Mouse (Mus musculus): Measurements from ENCODE around the gene Trim66.
A peak's percentile ranks its signal among the peaks of the same experiment; 100 is the strongest.

The Trim66 gene

DNA sequence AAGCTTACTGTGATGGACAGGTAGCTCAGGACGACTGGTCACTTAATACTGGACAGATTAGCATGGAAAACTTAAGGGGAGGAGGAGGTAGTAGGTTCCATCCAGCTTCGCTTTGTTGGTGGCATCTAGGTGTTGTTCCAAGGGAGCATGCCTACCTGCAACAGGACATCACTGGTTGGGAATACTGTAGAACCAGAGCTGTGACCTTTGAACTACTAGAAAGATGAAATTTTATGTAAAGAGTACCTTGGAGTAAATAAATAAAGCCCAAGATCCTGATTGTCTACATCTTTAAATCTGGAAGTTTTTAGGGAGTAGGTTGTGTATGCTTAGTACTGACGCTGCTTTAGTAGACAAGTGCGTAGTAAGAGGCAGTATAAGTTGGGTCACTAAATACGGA is 14.2 kb upstream of the Trim66 start:
- DNase-seq (ENCODE audit: low read depth, low spot score), result no peak

DNA sequence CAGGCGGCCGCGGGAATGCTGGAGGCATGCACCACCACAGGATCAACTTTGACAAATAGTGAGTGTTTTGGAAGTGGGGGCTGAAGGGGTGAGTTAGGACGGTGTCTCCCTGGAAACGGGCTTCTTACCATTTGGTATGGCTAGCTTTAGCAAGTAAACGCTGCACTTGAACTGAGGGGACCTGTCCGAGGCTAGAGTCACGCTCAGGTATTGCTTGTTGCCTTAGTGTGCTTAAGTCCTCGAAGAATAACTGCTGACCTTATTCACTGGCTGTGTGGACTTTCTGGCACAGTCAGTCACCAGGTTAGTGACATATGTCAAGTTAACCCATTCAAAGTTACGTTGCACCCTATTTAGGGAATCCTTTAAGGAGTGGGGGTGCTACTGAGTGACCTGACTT is 12.0 kb upstream of the Trim66 start:
- DNase-seq (ENCODE audit: low read depth, low spot score), result peak; percentile 14

DNA sequence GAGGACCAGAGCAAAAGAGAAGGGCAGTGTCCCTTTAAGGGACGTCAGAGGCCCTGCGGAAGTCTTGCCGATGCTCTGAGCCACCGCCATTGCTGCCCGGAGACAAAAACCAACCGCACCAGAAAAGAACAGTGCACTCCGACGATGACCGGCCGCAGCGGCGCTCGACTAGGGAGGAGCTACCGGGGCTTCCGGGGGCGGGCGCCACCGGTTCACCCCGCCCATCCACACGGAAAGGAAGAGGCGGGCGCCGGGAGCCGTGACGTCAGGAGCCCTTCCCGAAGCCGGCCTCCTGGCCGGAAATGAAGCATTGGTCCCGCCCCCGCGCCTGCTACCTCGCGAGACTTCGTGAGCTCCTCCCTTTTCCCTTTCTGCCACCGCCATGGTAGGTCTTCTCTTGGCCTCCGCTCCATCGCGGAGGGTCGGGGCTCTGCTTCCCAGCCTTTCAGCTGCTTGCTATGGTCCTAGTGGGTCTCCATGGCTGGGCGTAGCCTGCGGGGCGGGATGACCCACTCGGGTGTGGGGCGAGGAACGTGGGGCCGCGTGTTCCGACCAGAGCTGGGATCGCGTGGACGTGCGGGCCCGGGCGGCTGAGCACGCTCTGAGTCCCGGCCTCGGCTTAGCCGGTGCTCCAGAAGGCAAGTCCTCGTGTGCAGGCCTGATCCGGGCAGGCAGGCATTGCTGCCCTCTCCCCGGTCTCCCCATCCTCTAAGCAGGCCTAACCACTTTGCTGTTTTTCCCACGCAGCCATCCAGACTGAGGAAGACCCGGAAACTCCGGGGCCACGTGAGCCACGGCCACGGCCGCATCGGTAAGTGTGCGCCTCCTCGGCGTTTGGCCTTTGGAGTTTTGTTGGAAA is 11.1 kb upstream of the Trim66 start, which contains the start of gene Rpl27a:
Gene Rpl27a, plus strand, starts transcription at position 310 of the 859 bp plus-strand sequence.
- DNase-seq (ENCODE audit: low read depth, low spot score), result peak; percentile 98

- DNase-seq (ENCODE audit: low read depth, low spot score), result no peak
These were observed 10.2 kb upstream of the Trim66 start for GRCm38 (mm10) chr7:109518036-109518681.

DNA sequence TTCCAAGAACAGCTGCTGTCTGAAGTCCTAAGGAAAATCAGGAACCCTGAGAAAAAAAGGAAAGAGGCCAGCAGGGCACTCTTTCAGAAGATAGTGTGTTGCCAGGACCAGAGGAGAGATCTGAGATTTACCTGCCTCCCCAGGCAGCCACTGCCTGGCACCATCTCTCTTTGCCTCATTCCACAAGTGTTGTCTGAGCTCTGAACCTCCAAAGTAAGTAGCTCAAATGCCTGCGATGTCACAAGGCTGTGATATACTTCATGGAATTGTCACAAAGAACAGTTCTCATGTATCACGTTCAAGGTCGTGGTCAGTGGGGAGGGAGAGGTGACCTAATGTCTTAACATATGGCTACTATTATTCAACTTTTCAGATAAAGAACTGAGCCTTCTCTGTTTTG is 8.6 kb upstream of the Trim66 start:
- DNase-seq (ENCODE audit: low read depth, low spot score), result no peak

DNA sequence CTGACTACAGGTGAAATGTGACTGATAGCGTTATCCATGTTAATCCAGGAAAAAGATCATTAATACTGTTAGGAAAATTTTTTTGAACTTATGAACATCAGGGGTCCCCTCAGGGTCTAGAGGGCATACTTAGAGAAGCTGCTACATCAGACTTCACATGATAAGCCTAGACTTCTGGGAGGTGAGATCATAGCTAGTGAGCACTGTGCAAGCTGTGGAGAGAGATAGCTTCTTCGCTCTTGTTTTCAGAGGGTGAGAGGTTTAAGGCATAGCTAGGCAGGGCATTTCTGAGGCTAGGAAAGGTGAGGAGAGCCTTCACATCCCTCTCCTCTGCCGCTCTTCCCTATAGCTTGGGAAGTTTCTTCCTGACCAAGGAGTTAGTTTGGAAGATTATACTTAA is 3.9 kb upstream of the Trim66 start:
- DNase-seq (ENCODE audit: low read depth, low spot score), result no peak

DNA sequence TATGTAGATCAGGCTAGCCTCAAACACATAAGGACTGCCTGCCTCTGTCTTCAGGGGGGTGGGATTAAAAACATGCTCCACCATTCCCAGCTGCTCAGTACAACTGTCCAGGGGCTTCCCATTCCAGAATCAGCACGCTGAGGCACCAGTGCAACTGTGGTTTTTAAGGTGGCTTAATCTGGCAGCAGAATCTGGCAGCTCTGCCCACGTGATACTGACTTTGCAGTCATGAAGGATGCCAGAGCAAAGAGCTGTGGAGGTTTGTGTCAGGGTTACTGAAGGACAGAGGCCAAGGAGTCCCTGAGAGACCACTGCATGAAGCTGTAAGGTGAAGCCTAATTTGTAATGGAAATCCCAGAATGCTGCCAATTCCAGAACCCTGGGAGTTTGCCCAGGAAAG is 2.9 kb upstream of the Trim66 start:
- DNase-seq (ENCODE audit: low read depth, low spot score), result peak; percentile 16

DNA sequence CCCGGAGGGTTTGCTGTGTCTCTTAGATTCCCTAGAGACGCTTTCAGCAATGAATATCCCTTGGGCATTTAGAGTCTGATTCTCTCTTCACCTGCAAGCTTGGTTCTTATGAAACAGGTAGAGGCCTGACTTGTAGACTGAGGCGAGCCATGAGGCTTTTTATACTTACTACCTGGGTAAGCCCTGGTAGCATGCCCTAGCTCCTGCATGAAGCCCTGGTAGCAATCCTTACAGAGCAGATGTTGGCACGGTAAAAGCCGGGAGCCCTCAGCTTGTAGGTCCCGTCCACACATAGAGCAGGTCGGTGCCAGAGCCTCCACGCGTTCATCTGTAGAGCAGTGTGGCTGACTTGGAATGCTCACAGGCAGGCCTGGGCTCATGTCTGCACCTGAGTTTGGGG is 362 bp downstream of the Trim66 start:
- no peak for DNase-seq (ENCODE audit: low read depth, low spot score)

DNA sequence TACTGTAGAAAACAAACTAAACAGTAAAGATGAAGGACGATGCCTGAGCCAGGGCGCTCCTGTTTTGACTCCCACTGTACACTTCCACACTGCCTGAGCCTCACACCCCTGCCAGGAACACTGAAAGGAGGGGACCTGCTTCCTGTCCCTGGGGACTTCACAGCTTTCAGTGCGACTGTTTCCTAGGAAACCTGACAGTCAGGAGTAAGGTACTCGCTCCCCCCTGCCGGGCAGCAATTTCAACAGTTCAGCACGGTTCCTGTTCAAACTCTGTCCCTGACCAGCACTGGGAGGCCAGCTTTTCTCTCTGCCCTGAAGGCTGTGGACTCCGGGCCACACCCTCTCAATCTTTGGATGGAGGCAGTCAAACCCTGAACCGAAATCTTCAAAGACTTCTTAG is 815 bp downstream of the Trim66 start:
- no peak for DNase-seq (ENCODE audit: low read depth, low spot score)

GRCm38 (mm10) chr7:109497507-109497906 is 10.4 kb downstream of the Trim66 start:
- DNase-seq (ENCODE audit: low read depth, low spot score), result no peak

DNA sequence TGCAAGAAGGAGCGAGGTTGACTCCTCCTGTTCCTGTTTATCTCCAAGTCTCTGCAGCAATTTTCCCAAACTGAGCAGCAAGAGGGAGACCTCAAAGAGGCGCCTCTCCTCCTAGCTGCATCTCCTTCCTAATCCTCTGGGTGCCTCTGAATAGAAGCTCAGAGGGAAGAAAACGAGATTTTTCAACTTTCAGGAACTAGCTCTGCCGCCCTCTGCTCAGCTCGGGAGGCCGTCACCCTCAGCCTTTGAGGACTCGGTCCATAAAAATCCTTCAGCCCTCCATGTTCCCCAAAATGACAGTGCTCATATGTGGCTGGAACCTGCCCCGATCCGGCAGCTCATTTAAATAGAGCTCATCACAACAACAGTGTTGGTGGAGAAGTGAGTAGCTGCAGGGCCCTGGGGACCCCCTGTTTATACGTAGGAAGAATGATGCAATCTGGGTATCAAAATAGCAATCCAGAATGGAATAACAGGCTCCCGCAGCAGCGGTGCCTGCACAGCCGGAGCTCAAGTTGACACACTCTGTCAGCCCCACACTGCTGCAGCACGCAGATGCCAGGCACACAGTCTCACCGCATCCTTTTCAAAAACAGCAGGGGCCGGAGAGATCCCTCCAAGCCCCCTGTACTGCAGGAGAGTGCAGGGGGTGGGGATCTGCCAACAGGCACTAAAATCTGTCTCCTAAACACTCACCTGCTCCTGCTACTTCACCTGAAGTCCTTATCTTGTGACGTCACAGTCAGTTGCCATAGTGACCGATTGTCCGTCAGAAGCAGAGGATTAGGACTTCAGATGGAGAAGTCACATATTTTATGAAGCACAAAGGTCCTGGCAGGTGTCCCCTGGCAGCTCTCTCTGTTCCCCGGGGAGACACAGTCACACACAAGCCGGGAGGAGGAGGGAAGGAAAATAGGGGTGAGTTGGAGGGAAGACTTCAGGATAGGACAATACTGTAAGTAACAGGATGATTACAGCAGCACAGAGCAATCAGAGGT is 14.3 kb downstream of the Trim66 start:
- no peak for DNase-seq (ENCODE audit: low read depth, low spot score)

DNA sequence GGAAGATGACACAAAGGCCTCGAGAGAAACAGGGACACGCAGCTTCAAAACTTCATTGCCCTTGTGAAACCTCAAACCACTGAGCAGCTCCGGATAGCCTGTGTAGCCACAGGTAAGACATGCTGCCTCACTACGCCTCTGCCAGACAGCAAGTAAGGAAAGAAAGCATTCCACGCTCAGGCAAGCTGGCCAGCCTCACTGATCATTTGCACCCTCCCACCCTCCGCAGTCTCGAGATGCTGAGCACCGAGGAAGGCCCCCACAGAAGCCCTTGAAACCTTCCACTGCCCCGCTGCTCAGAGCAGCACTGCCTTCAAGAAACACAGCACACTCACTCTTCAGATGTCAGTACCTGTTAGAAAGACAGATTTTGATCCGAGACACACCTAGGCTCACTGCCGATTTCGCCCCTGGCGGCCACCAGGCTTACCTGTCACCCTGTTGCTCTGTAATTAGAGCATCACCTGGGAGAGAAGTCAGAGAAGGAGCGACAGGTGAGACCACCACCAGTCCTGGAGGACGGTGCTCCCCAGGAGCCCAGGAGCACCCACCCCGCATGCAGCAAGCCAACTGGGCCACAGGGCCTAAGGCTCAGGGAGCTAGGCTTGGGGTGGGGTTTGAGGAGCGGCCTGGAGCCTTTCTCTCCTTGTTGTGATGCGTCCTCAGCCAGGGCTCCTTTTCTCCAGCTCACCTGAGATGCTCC is 15.2 kb downstream of the Trim66 start:
- DNase-seq (ENCODE audit: low read depth, low spot score), result no peak

DNA sequence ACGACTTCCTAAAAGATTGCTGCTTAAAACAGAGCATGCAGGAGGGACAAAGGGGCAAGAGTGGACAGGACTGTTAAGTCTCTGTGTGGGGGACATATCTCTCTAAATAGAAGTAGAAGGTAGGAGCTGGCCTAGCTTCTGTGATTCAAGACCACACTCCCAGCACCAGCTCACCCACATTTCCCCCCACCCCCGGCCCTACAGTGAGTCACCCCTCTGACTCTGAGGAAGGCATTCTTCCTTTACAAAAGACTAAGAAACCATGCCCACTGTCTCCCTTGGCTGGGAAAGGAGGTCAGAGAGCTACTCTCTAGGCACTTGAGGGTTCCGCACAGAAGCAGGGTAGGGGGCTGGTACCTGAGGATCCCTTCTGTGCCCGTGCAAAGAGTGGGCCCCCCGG is 23.7 kb downstream of the Trim66 start:
- DNase-seq (ENCODE audit: low read depth, low spot score), result no peak

- DNase-seq (ENCODE audit: low read depth, low spot score), result no peak
These were observed 27.2 kb downstream of the Trim66 start for GRCm38 (mm10) chr7:109480765-109481197.

DNA sequence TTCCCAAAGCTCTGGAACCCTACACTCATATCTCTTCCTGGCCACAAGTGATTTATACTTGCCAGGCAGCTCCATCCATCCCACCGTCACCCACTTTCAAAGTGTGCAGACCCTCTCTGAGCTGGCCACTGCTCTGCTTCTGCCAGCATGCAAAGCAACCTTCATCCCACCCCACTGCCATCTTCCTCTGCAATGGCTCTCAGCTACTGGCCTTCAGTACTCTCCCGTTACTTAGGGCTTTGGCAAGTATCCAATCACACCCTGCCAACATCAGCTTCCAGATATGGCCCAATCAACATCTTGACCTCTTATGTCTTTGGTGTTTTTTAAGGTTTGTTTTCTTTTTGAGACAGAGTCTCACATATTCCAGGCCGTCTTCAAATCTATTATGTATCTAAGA is 30.0 kb downstream of the Trim66 start:
- no peak for DNase-seq (ENCODE audit: low read depth, low spot score)

DNA sequence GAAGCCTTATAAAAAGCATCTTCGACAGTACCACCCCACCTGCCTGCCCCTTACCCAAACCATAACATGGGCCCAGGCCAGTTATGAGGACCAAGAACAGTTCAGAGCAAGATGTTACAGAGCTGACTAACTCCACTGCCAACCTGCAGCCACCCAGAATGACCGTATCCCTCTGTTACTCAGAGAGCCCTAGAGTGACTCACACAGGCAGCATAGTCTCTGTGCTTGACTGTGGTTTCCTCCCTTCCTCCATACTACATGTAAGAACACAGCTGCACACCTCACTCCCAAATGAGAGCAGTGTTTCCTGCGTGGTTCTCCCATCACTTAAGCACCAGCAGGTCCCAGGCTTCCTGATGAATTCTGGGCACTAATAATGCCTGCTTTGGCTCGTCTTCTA is 37.2 kb downstream of the Trim66 start:
- DNase-seq (ENCODE audit: low read depth, low spot score), result no peak

GRCm38 (mm10) chr7:109468262-109468701 is 39.7 kb downstream of the Trim66 start:
- DNase-seq (ENCODE audit: low read depth, low spot score), result no peak

DNA sequence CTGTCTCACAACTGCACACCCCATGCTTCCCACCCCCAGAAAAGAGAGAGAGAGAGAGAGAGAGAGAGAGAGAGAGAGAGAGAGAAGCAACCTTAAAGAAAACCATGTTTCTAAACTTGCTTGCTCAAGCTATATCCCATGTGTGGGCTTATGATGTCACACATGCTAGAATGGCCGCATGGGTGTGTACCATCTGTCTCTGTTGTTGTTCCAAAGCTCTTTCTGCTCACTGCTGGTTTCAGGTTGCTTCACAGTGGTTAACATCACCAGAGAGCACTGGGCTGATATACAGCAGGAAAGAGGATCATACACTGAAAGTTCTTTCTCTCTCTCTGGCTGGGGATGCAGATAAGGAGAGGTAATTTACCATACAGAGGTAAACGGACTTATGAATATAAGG is 40.3 kb downstream of the Trim66 start:
- no peak for DNase-seq (ENCODE audit: low read depth, low spot score)

DNA sequence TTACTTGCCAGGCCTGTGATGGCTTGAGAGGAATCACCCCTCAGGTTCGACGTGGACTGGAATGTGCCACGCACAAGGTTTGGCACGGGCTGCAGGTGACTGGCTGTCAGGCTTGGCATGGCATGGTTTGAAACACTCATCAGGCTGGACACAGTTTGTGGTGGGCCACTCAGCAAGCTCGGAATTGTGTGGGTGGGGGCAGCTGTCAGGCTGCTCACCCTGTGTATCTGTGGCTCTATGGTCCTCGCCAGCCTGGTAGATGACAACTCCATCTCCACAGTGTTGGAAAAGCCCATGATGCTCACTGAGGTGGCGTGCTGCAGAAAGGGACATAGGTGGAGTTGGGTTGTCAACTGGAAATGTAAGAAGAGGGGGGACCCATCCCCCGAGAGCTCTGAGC is 47.2 kb downstream of the Trim66 start:
- DNase-seq (ENCODE audit: low read depth, low spot score), result no peak

DNA sequence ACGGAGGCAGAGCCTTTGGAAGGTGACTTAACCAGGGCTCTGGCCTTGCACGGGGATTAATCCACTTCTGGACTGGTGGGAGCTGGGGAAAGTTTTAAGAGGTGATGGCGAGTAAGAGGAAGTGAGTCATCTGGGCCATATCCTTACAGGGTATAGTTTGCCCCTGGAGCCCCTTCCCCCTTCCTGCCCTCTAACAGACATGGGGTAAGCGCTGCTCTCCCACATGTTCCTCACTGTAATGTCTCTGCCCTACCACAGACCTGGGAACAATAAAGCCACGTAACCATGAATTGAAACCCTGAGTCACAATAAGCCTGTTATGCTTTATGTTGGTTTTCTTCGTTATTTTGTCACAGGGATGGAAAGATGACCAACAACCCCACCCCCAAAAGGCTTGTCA is 51.4 kb downstream of the Trim66 start:
- DNase-seq (ENCODE audit: low read depth, low spot score), result no peak

DNA sequence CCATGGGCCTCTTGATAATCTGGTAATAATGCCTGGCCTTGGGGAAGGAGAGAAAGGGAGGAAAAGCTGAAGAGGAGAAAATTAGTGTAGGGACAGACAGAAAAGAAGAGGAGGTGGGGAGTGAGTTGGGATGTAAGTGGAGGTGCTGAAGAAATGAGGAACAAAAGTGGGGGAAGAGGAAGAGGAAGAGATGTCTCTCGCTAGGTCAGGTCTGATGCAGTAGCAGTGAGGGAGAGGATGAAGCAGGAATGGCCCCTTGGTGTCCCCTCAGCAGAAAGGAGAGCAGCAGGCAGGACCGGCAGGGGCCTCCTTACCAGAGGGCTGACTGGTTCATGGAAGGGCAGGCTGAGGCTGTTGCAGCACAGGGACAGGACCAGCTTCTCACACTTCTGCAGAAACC is 52.2 kb downstream of the Trim66 start:
- no peak for DNase-seq (ENCODE audit: low read depth, low spot score)
